Mouse (Mus musculus) embryonic fibroblast, embryonic 13.5 days (primary cell): ENCODE data around the gene Ldlrad3. TPM values are rescaled to one million over a fixed set of nuclear protein-coding genes. Genes with fewer than 3 reads are reported as not detected.

Experiments used
- H3K27ac ChIP-seq: 2 replicates; pipeline ENCODE4 v1.5.1; 2012; ENCODE audit warnings: low read length, control low read depth, inconsistent platforms; ENCODE audit not compliant: insufficient read depth
- H3K4me1 ChIP-seq: 2 replicates; pipeline ENCODE4 v1.6.1; 2011; ENCODE audit warnings: low read length; ENCODE audit not compliant: control insufficient read depth, insufficient read depth
- H3K4me3 ChIP-seq: 2 replicates; pipeline ENCODE4 v1.5.1; 2011; ENCODE audit warnings: mild to moderate bottlenecking, control low read depth, low read length; ENCODE audit not compliant: insufficient read depth
- CTCF ChIP-seq: IDR thresholded peaks from 2 replicates; pipeline ENCODE4 v1.5.1; 2011; ENCODE audit warnings: mild to moderate bottlenecking, control low read depth, low read length, moderate library complexity, borderline replicate concordance; ENCODE audit not compliant: insufficient read depth
- POLR2A ChIP-seq: IDR thresholded peaks from 2 replicates; pipeline ENCODE4 v1.6.1; 2011; ENCODE audit warnings: low read depth, mild to moderate bottlenecking, control low read depth, low read length, moderate library complexity
- polyA plus RNA-seq: library from polyadenylated mRNA; stranded (reverse); fragments of >200 nt; gene quantifications from 2 replicates; pipeline ENCODE4 v1.2.4, GENCODE M21; 2011; ENCODE audit warnings: low read depth; ENCODE audit not compliant: missing spikeins, insufficient read length

Gene Ldlrad3
- polyA plus RNA-seq, result 10.7 and 19.6 TPM in 2 replicates

- Histone ChIP-seq H3K4me1 (peaks cover 3% of the 10 kb centered on the region; the same call in 1 of the 2 replicates), H3K4me3 (peak within 1 kb of the TSS; percentile 90)
- TF ChIP-seq POLR2A, result peak; percentile 65
- no peak for TF ChIP-seq CTCF
Measured at GRCm38 (mm10) chr2:102185951-102186561, at the start of gene Ldlrad3. Ldlrad3 (minus strand) TSS chr2:102186385.

GRCm38 (mm10) chr2:102231470-102231869 is 45.3 kb upstream of the Ldlrad3 start:
- no peak overlapping the region for H3K27ac ChIP-seq
- TF ChIP-seq CTCF, result no peak
- TF ChIP-seq POLR2A, result no peak
- no peaks in the 10 kb centered on the region for H3K4me1 ChIP-seq
- no peak overlapping the region for H3K4me3 ChIP-seq

More at GRCm38 (mm10) chr2:102185951-102186561, at the start of gene Ldlrad3:
- H3K27ac ChIP-seq, result peak within 1 kb of the TSS; percentile 69

- TF ChIP-seq POLR2A (no peak), CTCF (no peak)
- Histone ChIP-seq H3K27ac (no peak overlapping the region), H3K4me1 (no peaks in the 10 kb centered on the region), H3K4me3 (no peak overlapping the region)
Measured at GRCm38 (mm10) chr2:102229126-102229525, 42.9 kb upstream of the Ldlrad3 start.

GRCm38 (mm10) chr2:102228331-102228730 is 42.1 kb upstream of the Ldlrad3 start:
- TF ChIP-seq POLR2A (no peak), CTCF (no peak)
- H3K4me1 ChIP-seq, result no peaks in the 10 kb centered on the region
- no peak overlapping the region for H3K4me3 ChIP-seq
- H3K27ac ChIP-seq, result no peak overlapping the region

GRCm38 (mm10) chr2:102227839-102228238 is 41.7 kb upstream of the Ldlrad3 start:
- TF ChIP-seq CTCF, result no peak
- Histone ChIP-seq H3K27ac (no peak overlapping the region), H3K4me3 (no peak overlapping the region), H3K4me1 (no peaks in the 10 kb centered on the region)

- Histone ChIP-seq H3K27ac (no peak overlapping the region), H3K4me1 (no peaks in the 10 kb centered on the region), H3K4me3 (no peak overlapping the region)
- no peak for TF ChIP-seq POLR2A
- TF ChIP-seq CTCF, result no peak
Measured at GRCm38 (mm10) chr2:102226274-102226673, 40.1 kb upstream of the Ldlrad3 start.

- Histone ChIP-seq H3K4me3 (no peak overlapping the region), H3K4me1 (no peaks in the 10 kb centered on the region), H3K27ac (no peak overlapping the region)
- TF ChIP-seq POLR2A (no peak), CTCF (no peak)
Measured at GRCm38 (mm10) chr2:102223355-102224128, 37.4 kb upstream of the Ldlrad3 start.

GRCm38 (mm10) chr2:102222749-102223148 is 36.6 kb upstream of the Ldlrad3 start:
- H3K4me1 ChIP-seq, result no peaks in the 10 kb centered on the region
- no peak overlapping the region for H3K4me3 ChIP-seq
- H3K27ac ChIP-seq, result no peak overlapping the region
- TF ChIP-seq POLR2A (no peak), CTCF (no peak)

- no peak for TF ChIP-seq POLR2A
- TF ChIP-seq CTCF, result no peak
- Histone ChIP-seq H3K27ac (no peak overlapping the region), H3K4me3 (no peak overlapping the region), H3K4me1 (no peaks in the 10 kb centered on the region)
Measured at GRCm38 (mm10) chr2:102216817-102217216, 30.6 kb upstream of the Ldlrad3 start.

- H3K4me3 ChIP-seq, result no peak overlapping the region
- no peaks in the 10 kb centered on the region for H3K4me1 ChIP-seq
- TF ChIP-seq POLR2A (no peak), CTCF (no peak)
- no peak overlapping the region for H3K27ac ChIP-seq
Measured at GRCm38 (mm10) chr2:102212096-102212495, 25.9 kb upstream of the Ldlrad3 start.
